Mouse (Mus musculus) ES-Bruce4 (cell line): ENCODE data around the gene Hoxa3.

Experiments
- CTCF ChIP-seq: IDR thresholded peaks from one replicate; pipeline ENCODE4 v1.8.1; 2011; ENCODE audit warnings: low read depth, low read length
- EP300 ChIP-seq: IDR thresholded peaks from 2 replicates; pipeline ENCODE4 v1.6.1; 2011; ENCODE audit warnings: low read depth, low read length; ENCODE audit not compliant: insufficient read depth
- POLR2A ChIP-seq: IDR thresholded peaks from one replicate; pipeline ENCODE4 v1.8.1; 2011; ENCODE audit warnings: low read length; ENCODE audit not compliant: insufficient read depth

DNA sequence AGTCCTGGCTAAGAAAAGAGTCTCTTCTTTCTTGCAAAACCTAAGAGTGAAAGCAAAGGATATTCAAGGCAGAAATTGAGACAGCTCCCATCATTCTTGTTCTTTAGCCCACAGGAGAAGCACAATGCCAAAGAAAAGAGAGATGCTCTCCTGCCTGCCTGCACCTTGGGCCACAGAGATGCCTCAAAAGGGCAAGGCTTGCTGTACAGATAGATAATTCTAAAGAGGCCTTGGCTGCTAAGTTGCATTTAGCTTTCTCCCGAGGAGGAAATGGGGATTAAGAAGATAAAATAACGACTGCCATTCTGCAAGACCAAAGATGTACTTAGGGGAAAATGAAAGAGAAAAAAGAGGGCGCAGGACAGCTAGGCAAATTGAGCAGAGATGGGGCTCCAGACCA is 33.8 kb upstream of the Hoxa3 start:
- TF ChIP-seq CTCF (no peak), POLR2A (no peak), EP300 (no peak)
